ENCODE assay signal across 8 mouse cellular contexts in the genomic region with DNA sequence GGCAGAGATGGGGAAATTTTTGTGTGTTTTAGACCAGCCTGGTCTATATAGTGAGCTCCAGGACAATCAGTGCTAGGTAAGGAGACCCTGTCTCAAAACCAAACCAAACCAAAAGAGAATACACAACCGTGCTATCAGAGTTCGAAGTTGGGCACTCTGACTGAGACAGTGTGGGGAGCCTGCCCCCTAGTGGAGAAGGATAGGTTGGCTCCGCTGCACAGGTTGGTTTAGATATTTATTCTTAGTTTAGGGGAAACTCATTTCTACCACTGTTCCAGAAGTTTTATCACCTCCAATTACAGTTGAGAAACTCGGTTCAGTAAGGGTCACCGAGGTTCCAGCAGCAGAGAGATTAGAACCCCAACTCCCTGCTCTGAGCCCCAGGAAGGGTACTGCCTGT. TPM values are rescaled to one million over a fixed set of nuclear protein-coding genes. Genes with fewer than 3 reads are reported as not detected.
DNase-seq lines count a peak whose midpoint lies in the region; ATAC-seq and TF ChIP-seq lines count a peak whose summit lies in the region.

No protein-coding gene starts in this region.

- H3K9me3 ChIP-seq in hindbrain, embryonic 13.5 days = no peaks in the 10 kb centered on the region
- no peaks in the 10 kb centered on the region for H3K9me3 ChIP-seq in megakaryocyte, embryonic 14.5 days

- H3K4me3 ChIP-seq in bone marrow macrophage, adult 2 months (ENCODE audit: insufficient read depth, low read length) = no peak overlapping the region
- no peak overlapping the region for H3K4me3 ChIP-seq in hindbrain, embryonic 13.5 days
- H3K4me3 ChIP-seq in megakaryocyte, embryonic 14.5 days (replicated peaks) = peak overlapping the region; percentile 77

- H3K36me3 ChIP-seq in hindbrain, embryonic 13.5 days = no peaks in the 10 kb centered on the region
- no peaks in the 10 kb centered on the region for H3K36me3 ChIP-seq in megakaryocyte, embryonic 14.5 days (replicated peaks; ENCODE audit: low read length)

- ATAC-seq in erythroid progenitor cell, adult 5-6 weeks (replicated peaks; ENCODE audit: low FRiP score, poor library complexity, severe bottlenecking) = peak; percentile 63; the same call in 1 of the 2 replicates
- ATAC-seq in hindbrain, embryonic 13.5 days (ENCODE audit: low FRiP score) = peak; percentile 35; the same call in 1 of the 2 replicates

- no peak overlapping the region for H3K9ac ChIP-seq in hindbrain, embryonic 13.5 days

- H3K4me1 ChIP-seq in bone marrow macrophage, adult 2 months (ENCODE audit: control insufficient read depth, insufficient read depth, low read length) = no peaks in the 10 kb centered on the region
- H3K4me1 ChIP-seq in hindbrain, embryonic 13.5 days (replicated peaks) = peaks cover 4% of the 10 kb centered on the region; the same call in 1 of the 2 replicates
- peaks cover 14% of the 10 kb centered on the region for H3K4me1 ChIP-seq in megakaryocyte, embryonic 14.5 days

- 13% methylated on average over 5 of the region's 5 CpGs for WGBS in hindbrain, embryonic 13.5 days

- TF ChIP-seq POLR2A in bone marrow macrophage, adult 2 months (IDR thresholded peaks at IDR 0.05; ENCODE audit: borderline replicate concordance, low read depth, low read length) = no peak

- TF ChIP-seq CTCF in bone marrow macrophage, adult 2 months (IDR thresholded peaks at IDR 0.05; ENCODE audit: low read depth, low read length) = peak; percentile 78

- DNase-seq in adrenal gland, adult 18-20 months (ENCODE audit: low spot score in 2 of 2) = peak; percentile 69 to 77
- no peak for DNase-seq in adrenal gland, adult 8-10 months
- peak; percentile 16 for DNase-seq in left cerebral cortex, adult 11 months (ENCODE audit: low spot score)
- DNase-seq in right cerebral cortex, postnatal 36 days (ENCODE audit: low spot score in 2 of 2) = peak; percentile 27 to 30

- no peak overlapping the region for H3K27ac ChIP-seq in bone marrow macrophage, adult 2 months (ENCODE audit: insufficient read depth, low read depth, low read length)
- no peak overlapping the region for H3K27ac ChIP-seq in hindbrain, embryonic 13.5 days

- no peaks in the 10 kb centered on the region for H3K27me3 ChIP-seq in hindbrain, embryonic 13.5 days
- peaks cover 34% of the 10 kb centered on the region for H3K27me3 ChIP-seq in megakaryocyte, embryonic 14.5 days (replicated peaks)

- no peak overlapping the region for H3K4me2 ChIP-seq in hindbrain, embryonic 13.5 days

RNA-seq across cellular contexts. Expression of a gene that starts 11.9 kb away (rescaled TPM):
- total RNA-seq in adrenal gland, adult 18-20 months (2021) = 10 to 100 TPM in 1 of 2 experiments, 1 to 10 TPM in 1; 9.7 to 14.0 TPM
- total RNA-seq in adrenal gland, adult 8-10 months (2022) = 10 to 100 TPM; 13.0 to 17.0 (median 15.0) TPM
- polyA plus RNA-seq in bone marrow macrophage, adult 2 months (2012; ENCODE audit: insufficient read depth, insufficient read length, missing spikeins) = not detected in 2 replicates
- total RNA-seq in erythroid progenitor cell, adult 5-6 weeks (2015; ENCODE audit: low replicate concordance) = not detected in 2 replicates
- total RNA-seq in erythroid progenitor cell, adult 5-6 weeks (2017; ENCODE audit: low replicate concordance) = not detected in 2 replicates
- polyA plus RNA-seq in hindbrain, embryonic 13.5 days (2015; fragmentation: Nextera tagmentation; extraction: Ambion mirVana) = 0.09 and 0.19 TPM in 2 replicates
- polyA plus RNA-seq in megakaryocyte, embryonic 14.5 days (2012; ENCODE audit: insufficient read depth, low replicate concordance) = not detected in 2 replicates

RNA-seq across cellular contexts. Expression of a gene that starts 52.0 kb away (rescaled TPM):
- 100 to 1,000 TPM; 260 to 272 TPM for total RNA-seq in adrenal gland, adult 18-20 months (2021)
- total RNA-seq in adrenal gland, adult 8-10 months (2022) = 100 to 1,000 TPM; 215 to 295 (median 238) TPM
- polyA plus RNA-seq in bone marrow macrophage, adult 2 months (2012; ENCODE audit: insufficient read depth, insufficient read length, missing spikeins) = 298 and 338 TPM in 2 replicates
- 220 and 242 TPM in 2 replicates for total RNA-seq in erythroid progenitor cell, adult 5-6 weeks (2015; ENCODE audit: low replicate concordance)
- 87.3 and 98.4 TPM in 2 replicates for total RNA-seq in erythroid progenitor cell, adult 5-6 weeks (2017; ENCODE audit: low replicate concordance)
- polyA plus RNA-seq in hindbrain, embryonic 13.5 days (2015; fragmentation: Nextera tagmentation; extraction: Ambion mirVana) = 274 and 282 TPM in 2 replicates
- 8.1 and 23.7 TPM in 2 replicates for polyA plus RNA-seq in megakaryocyte, embryonic 14.5 days (2012; ENCODE audit: insufficient read depth, low replicate concordance)

Comparison
In these comparisons a context has a peak if more than half of its experiments do, and no peak if none do; other contexts are left out.
1. RNA of a gene that starts 11.9 kb away (total RNA-seq): 13.0 to 17.0 TPM in adrenal gland, adult 8-10 months and 9.7 to 14.0 TPM in adrenal gland, adult 18-20 months; not detected in erythroid progenitor cell, adult 5-6 weeks; every median in the first group is over 10 times any median in the second.